9 mouse cellular contexts compared by ENCODE assay signal in genomic region chr8:125423861-125424260, GRCm38 (mm10).
A peak's percentile ranks its signal among the peaks of the same experiment; 100 is the strongest.
DNase-seq lines count a peak whose midpoint lies in the region; ATAC-seq and TF ChIP-seq lines count a peak whose summit lies in the region.
"Had no signal": no experiment of that assay in that cellular context is flagged by ENCODE, and none has a peak within 500 bp of the region (broad histone marks: within the 10 kb centered on the region; RNA-seq: fewer than 3 reads in every experiment).

No protein-coding gene starts in this region.

- no peaks in the 10 kb centered on the region for H3K9me3 ChIP-seq in liver, embryonic 11.5 days (ENCODE audit: control insufficient read depth, low read length)
- H3K9me3 ChIP-seq in forebrain, postnatal 0 days (ENCODE audit: low read length), result no peaks in the 10 kb centered on the region
- H3K9me3 ChIP-seq in neural tube, embryonic 12.5 days, result no peaks in the 10 kb centered on the region
- no peaks in the 10 kb centered on the region for H3K9me3 ChIP-seq in liver, postnatal 0 days (ENCODE audit: low read length)

- H3K27me3 ChIP-seq in liver, embryonic 11.5 days (replicated peaks; ENCODE audit: control insufficient read depth, insufficient read depth, low read length), result no peaks in the 10 kb centered on the region
- H3K27me3 ChIP-seq in forebrain, postnatal 0 days (ENCODE audit: insufficient read depth, low read length), result no peaks in the 10 kb centered on the region
- no peaks in the 10 kb centered on the region for H3K27me3 ChIP-seq in neural tube, embryonic 12.5 days (replicated peaks)
- H3K27me3 ChIP-seq in cerebellum, adult 2 months (ENCODE audit: control insufficient read depth, insufficient read depth, low read length), result no peaks in the 10 kb centered on the region
- no peaks in the 10 kb centered on the region for H3K27me3 ChIP-seq in liver, postnatal 0 days (ENCODE audit: insufficient read depth, low read length)

- H3K4me3 ChIP-seq in liver, embryonic 11.5 days (ENCODE audit: low read depth, low read length), result no peak overlapping the region
- no peak overlapping the region for H3K4me3 ChIP-seq in forebrain, postnatal 0 days (ENCODE audit: low read depth, low read length)
- no peak overlapping the region for H3K4me3 ChIP-seq in neural tube, embryonic 12.5 days
- no peak overlapping the region for H3K4me3 ChIP-seq in cerebellum, adult 2 months (replicated peaks; ENCODE audit: insufficient read depth, low read depth, low read length)
- H3K4me3 ChIP-seq in liver, postnatal 0 days (ENCODE audit: low read depth, low read length), result no peak overlapping the region

- DNase-seq in liver, embryonic 11.5 days (ENCODE audit: low spot score), result no peak
- no peak for DNase-seq in liver
- no peak for DNase-seq in forebrain, postnatal 0 days
- peak; percentile 23 for DNase-seq in kidney, adult 9 months
- DNase-seq in cerebellum, adult 2 months, result no peak
- no peak for DNase-seq in thymus, adult 18-20 months
- no peak for DNase-seq in liver, postnatal 0 days
- DNase-seq: lung, adult 18-20 months had no signal

- no peak for ATAC-seq in liver, embryonic 11.5 days (replicated peaks; ENCODE audit: low FRiP score)
- ATAC-seq in forebrain, postnatal 0 days, result peak; percentile 32; the same call in 1 of the 2 replicates
- peak; percentile 54 for ATAC-seq in neural tube, embryonic 12.5 days (ENCODE audit: low FRiP score, low read depth)
- ATAC-seq in liver, postnatal 0 days, result no peak

- 62% methylated on average over 10 of the region's 10 CpGs for whole genome bisulfite sequencing in liver, embryonic 11.5 days
- WGBS in forebrain, postnatal 0 days, result 31% methylated on average over 10 of the region's 10 CpGs
- 49% methylated on average over 10 of the region's 10 CpGs for WGBS in neural tube, embryonic 12.5 days
- WGBS in cerebellum, adult 2 months, result 64% methylated on average over 10 of the region's 10 CpGs
- WGBS in liver, postnatal 0 days (ENCODE audit: insufficient replicate concordance), result 68% methylated on average over 10 of the region's 10 CpGs

- H3K27ac ChIP-seq in liver, embryonic 11.5 days (ENCODE audit: low read depth, low read length), result peak overlapping the region; percentile 19; the same call in 1 of the 2 replicates
- H3K27ac ChIP-seq in forebrain, postnatal 0 days (ENCODE audit: low read depth, low read length), result no peak overlapping the region
- no peak overlapping the region for H3K27ac ChIP-seq in neural tube, embryonic 12.5 days
- H3K27ac ChIP-seq in cerebellum, adult 2 months (ENCODE audit: insufficient read depth, low read length), result no peak overlapping the region
- H3K27ac ChIP-seq in liver, postnatal 0 days (ENCODE audit: low read depth), result no peak overlapping the region

- no peaks in the 10 kb centered on the region for H3K4me1 ChIP-seq in liver, embryonic 11.5 days (replicated peaks; ENCODE audit: control insufficient read depth, insufficient read depth, low read length)
- H3K4me1 ChIP-seq in forebrain, postnatal 0 days (ENCODE audit: insufficient read depth), result no peaks in the 10 kb centered on the region
- peaks cover 25% of the 10 kb centered on the region for H3K4me1 ChIP-seq in neural tube, embryonic 12.5 days
- peaks cover 8% of the 10 kb centered on the region for H3K4me1 ChIP-seq in cerebellum, adult 2 months (ENCODE audit: control insufficient read depth, insufficient read depth, low read length)
- no peaks in the 10 kb centered on the region for H3K4me1 ChIP-seq in liver, postnatal 0 days (ENCODE audit: insufficient read depth)

- no peak for TF ChIP-seq POLR2A in cerebellum, adult 2 months (IDR thresholded peaks at IDR 0.05; ENCODE audit: borderline replicate concordance, insufficient read depth, low read length)

- H3K9ac ChIP-seq in liver, embryonic 11.5 days (ENCODE audit: low read depth, low read length), result no peak overlapping the region
- H3K9ac ChIP-seq in forebrain, postnatal 0 days, result no peak overlapping the region
- no peak overlapping the region for H3K9ac ChIP-seq in neural tube, embryonic 12.5 days
- H3K9ac ChIP-seq in liver, postnatal 0 days (replicated peaks), result no peak overlapping the region

- no peaks in the 10 kb centered on the region for H3K36me3 ChIP-seq in liver, embryonic 11.5 days (ENCODE audit: control insufficient read depth, insufficient read depth, low read length)
- peaks cover 35% of the 10 kb centered on the region for H3K36me3 ChIP-seq in forebrain, postnatal 0 days (ENCODE audit: insufficient read depth)
- H3K36me3 ChIP-seq in neural tube, embryonic 12.5 days, result peaks cover 15% of the 10 kb centered on the region
- no peaks in the 10 kb centered on the region for H3K36me3 ChIP-seq in liver, postnatal 0 days (replicated peaks; ENCODE audit: insufficient read depth, low read length)

- TF ChIP-seq CTCF in forebrain, postnatal 0 days (IDR thresholded peaks at IDR 0.05; ENCODE audit: low read depth), result no peak
- TF ChIP-seq CTCF in cerebellum, adult 2 months (IDR thresholded peaks at IDR 0.05; ENCODE audit: borderline replicate concordance, insufficient read depth, low read depth, low read length), result no peak
- TF ChIP-seq CTCF in liver, postnatal 0 days (IDR thresholded peaks at IDR 0.05; ENCODE audit: low read depth), result no peak

- TF ChIP-seq EP300 in liver, postnatal 0 days (IDR thresholded peaks at IDR 0.05; ENCODE audit: low read depth), result no peak

- no peak overlapping the region for H3K4me2 ChIP-seq in liver, embryonic 11.5 days
- no peak overlapping the region for H3K4me2 ChIP-seq in forebrain, postnatal 0 days (ENCODE audit: low read depth)
- H3K4me2 ChIP-seq in neural tube, embryonic 12.5 days (replicated peaks), result no peak overlapping the region
- H3K4me2 ChIP-seq in liver, postnatal 0 days (ENCODE audit: low read depth, low read length), result no peak overlapping the region

Comparison
In these comparisons a context has a peak if more than half of its experiments do, and no peak if none do; other contexts are left out.
1. ATAC-seq: peak in forebrain, postnatal 0 days (single experiment) and neural tube, embryonic 12.5 days (single experiment); none in liver, embryonic 11.5 days (single experiment) and liver, postnatal 0 days (single experiment).